Mouse (Mus musculus): ENCODE results near the gene Ifitm3.
"Not testable (repeated sequence)": the region's sequence is repeated elsewhere in the genome, so short reads cannot be mapped to it uniquely, and the experiment has no call there.

Ifitm3 gene

DNA sequence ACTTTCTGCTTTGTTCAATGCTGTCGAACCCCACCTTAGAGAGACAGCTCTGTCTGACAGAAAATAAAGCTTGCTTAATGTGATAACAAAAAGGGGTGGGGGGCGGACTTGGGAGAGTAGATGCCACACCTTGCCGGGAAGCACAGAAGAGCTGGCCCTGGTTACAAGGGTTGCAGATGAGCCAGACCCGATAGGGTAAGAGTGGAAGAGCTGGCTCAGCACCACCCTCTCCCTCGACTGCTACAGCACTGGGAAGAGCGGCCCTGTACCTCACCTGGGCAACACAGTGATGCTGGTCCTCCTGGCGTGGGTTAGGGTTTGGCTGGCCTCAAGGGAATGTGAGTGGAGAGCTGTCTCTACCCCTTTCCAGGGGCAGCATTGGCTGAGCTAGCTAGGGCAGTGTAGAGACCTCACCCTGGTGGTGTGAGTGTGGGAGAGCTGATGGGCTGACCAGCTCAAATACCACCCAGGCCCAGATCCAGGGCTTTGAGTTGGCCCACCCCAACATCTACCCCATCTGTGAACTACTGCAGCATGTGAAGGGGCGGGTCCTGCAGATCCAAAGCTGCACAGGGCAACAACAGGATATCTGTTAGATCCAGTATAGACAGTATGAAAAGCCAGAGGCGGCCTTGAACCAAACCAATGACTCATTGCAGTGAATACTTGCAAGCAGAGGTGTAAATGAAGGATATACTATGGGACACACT lies 22.0 kb upstream of the Ifitm3 start:
- DNase-seq (ENCODE audit: low spot score in 2 of 2), result no peak

GRCm38 (mm10) chr7:141030390-141030789 lies 19.8 kb upstream of the Ifitm3 start:
- DNase-seq (ENCODE audit: low spot score in 2 of 2), result no peak

- no peak for DNase-seq (ENCODE audit: low spot score in 2 of 2)
Measured at GRCm38 (mm10) chr7:141028831-141029230, 18.3 kb upstream of the Ifitm3 start, which contains the start of gene Gm17387. Gene Gm17387 (plus strand): TSS chr7:141029131.

DNA sequence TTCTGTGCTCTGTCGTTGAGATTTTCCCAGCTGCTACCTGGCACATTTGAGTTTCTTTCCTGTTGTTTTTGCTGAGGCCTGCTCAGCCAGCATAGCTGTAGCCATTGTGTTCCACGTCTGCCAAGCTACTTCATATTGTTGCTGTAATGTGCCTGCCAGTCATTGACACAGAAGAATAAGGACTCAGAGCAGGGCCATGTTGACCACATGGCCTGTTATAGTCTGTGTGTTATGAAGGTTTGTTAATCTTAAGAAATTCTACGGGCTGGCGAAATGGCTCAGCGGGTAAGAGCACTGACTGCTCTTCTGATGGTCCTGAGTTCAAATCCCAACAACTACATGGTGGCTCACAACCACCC lies 16.1 kb upstream of the Ifitm3 start:
- no peak for DNase-seq (ENCODE audit: low spot score in 2 of 2)

DNA sequence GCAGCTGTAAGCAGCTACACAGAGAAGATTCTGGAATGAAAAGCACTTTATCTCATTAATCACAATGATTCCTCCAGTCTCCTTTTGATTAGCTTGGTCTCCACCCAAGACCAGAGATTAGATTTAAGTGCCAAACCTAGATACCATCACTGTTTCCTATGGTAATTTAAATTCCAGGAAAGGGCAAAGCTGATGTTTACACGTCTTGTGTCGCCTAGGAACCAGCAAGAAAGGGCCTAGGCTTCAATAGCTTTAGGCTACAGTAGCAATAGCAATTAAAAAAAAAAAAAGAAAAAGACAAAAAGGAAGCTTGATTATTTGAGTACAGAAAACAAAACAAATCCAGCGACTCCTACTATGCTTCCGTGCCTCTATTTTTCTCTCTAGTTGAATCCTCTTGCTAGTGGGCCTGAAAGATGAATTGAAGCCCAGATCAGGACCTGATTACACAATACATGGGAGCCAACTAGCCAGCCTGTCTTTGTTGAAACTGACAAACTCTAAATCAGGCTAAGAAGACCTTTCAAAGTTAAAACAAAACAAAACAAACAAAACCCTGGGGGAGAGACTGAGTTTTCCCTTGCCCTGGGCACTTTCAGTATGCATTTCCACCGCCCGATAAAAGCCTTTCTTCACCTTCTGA lies 15.6 kb upstream of the Ifitm3 start:
- no peak for DNase-seq (ENCODE audit: low spot score in 2 of 2)

DNA sequence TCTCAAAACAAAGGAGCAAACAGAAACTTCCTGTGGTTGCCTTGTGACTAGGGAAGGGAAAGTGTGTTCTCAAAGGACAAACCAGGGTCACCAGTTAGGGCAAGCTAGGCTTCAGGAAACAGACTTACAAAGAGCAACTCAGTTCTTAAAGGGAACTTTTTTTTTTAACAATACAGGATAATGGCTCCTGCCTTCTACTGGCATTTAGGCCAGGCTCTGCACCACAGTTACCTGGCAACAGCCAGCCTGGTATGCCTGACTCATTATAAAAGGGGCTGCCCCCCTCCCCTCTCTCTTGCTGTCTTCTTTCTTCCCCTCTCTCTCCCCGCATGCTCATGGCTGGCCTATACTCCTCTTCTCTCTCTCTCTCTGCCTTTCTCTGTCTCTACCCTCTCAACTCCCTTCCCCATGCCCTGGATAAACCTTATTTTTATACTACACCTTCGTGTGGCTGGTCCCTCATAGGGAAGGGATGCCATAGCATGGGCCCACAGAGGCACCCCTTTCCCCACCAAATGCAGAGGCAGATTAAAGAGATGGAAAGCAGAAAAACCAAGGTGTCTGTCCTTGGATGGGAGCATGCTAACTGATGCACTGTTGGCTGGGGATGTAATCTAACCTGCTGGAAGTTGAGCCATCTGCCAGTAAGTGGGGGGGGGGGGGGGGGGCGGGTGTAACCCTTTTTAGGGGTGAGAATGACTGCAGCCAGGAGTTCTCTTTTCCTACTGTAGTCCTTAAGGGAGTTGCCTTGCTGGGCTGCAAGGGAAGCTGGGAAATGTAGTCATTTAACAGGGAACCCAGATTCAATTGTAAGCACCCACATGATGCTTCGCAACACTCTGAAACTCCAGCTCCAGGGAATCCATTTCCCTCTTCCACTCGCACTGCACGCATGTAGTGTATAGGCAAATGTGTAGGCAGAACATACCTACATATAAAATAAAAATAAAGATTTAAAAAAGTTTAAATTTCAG lies 14.6 kb upstream of the Ifitm3 start:
- DNase-seq (ENCODE audit: low spot score in 2 of 2), result no peak

- no peak for DNase-seq (ENCODE audit: low spot score in 2 of 2)
Measured at GRCm38 (mm10) chr7:141021489-141022449, 11.2 kb upstream of the Ifitm3 start.

GRCm38 (mm10) chr7:141019028-141019427 lies 8.5 kb upstream of the Ifitm3 start:
- DNase-seq (ENCODE audit: low spot score in 2 of 2), result no peak

DNA sequence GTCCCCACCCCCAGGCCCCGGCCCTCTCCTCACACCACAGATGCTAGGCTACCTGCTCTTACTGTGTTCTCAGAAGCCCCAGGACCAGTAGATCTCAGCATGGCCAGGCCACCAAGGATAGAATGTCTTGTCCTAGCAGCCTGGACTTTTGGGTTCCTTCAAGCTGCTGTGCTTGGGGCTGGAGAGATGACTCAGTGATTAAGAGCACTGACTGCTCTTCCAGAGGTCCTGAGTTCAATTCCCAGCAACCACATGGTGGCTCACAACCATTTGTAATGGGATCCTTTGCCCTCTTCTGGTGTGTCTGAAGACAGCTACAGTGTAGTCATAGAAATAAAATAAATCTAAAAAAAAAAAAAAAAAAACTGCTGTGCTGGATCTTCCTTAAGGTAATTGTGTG lies 7.3 kb upstream of the Ifitm3 start, which contains the start of gene Ifitm6:
Ifitm6 (minus strand) TSS at position 101 of the 400 bp plus-strand sequence.
- DNase-seq (ENCODE audit: low spot score in 2 of 2), result not testable (repeated sequence)

- no peak for DNase-seq (ENCODE audit: low spot score in 2 of 2)
Measured at GRCm38 (mm10) chr7:141016707-141017697, 6.4 kb upstream of the Ifitm3 start.

GRCm38 (mm10) chr7:141011238-141011770 lies 734 bp upstream of the Ifitm3 start:
- DNase-seq (ENCODE audit: low spot score in 2 of 2), result no peak

GRCm38 (mm10) chr7:141009665-141010064 lies 905 bp downstream of the Ifitm3 start:
- DNase-seq (ENCODE audit: low spot score in 2 of 2), result no peak

DNA sequence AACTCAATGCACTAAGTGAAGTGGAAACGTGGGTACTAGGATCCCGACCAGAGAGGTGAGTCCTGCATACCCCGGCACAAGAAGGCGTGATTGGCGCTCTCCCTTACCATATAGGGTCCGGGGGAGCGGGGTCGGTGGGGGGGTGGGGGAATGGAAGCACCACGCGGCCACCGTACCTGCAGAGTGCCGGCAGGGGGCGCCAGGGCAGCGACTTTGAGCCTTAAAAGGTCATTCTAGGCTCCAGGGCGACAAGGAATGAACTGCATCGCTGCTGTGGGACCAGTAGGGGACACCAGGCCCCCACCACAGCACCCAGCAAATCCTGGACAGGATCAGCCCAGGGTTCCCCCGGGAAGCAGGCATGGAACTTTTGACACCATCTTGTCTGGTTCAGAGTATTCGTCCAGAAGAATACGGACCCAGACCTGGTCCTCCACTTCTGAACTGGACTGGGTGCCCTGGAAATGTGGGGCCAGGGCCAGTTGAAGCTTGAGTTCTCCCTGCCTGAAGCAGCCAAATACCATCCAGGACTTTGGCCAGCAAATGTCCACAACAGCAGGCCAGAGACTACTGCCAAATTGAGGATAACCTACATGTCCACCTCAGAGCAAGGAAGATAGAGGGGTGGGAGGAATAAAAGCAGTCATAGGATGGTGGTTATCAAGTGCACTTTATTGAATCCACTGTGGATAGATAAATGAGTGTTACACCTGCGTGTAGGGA lies 1.5 kb downstream of the Ifitm3 start:
- DNase-seq (ENCODE audit: low spot score in 2 of 2), result peak in 1 of 2 experiments; percentile 60

DNA sequence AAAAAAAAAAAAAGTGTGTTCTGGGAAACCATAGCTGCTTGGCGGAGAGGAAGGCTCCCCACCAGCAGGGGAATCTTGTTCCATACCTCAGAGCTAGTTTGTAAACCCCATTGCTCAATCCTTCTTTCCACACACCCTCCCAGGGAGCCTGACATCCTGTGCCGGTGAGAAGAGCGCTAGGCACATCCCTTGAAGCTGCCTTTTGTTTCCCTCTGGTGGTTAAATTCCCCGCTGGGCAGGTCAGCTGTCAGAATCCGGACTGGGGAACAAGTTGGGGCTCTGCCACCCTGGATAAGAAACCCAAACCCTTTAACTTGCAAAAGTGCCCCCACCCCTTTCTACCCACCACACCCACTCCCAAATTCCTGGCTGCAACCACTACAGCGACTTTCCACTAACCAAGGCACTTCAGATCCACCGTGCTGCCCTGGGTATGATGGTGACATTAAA lies 2.2 kb downstream of the Ifitm3 start:
- no peak for DNase-seq (ENCODE audit: low spot score in 2 of 2)

- peak in 1 of 2 experiments; percentile 28 for DNase-seq (ENCODE audit: low spot score in 2 of 2)
Measured at GRCm38 (mm10) chr7:141006914-141007313, 3.7 kb downstream of the Ifitm3 start.

GRCm38 (mm10) chr7:141006446-141006845 lies 4.1 kb downstream of the Ifitm3 start:
- no peak for DNase-seq (ENCODE audit: low spot score in 2 of 2)

GRCm38 (mm10) chr7:141003248-141004010 lies 7.1 kb downstream of the Ifitm3 start:
- no peak for DNase-seq (ENCODE audit: low spot score in 2 of 2)
